Mouse (Mus musculus): Measurements from ENCODE around the gene Slc39a11. TPM values are rescaled to one million over a fixed set of nuclear protein-coding genes. Genes with fewer than 3 reads are reported as not detected.

Gene Slc39a11
- total and polyA plus RNA-seq, 3 experiments = 43.2 to 54.4 (median 51.0) TPM

DNA sequence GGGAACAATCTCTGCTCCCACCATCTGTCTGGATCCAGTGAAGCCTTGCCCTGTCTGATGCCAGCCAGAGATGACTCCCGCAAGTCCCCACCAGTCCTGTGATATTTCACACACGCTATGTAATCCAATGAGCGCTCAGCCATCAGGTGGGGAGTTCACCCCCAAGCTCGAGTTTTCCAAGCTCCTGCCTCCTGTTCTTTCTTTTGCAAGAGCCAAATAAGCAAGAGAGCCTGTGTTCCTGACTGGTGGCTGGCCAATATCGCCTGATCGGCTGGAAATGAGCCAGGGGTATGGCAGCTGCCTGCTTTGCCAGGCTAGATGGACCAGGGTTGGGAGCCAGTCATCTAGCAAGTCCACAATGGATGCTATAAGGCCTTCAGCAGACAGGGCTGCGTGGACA is 95.7 kb downstream of the Slc39a11 start:
- Histone ChIP-seq H3K4me3 (replicated peaks in 1 of 3; ENCODE audit: low read depth in 2 of 3, low read length in 2 of 3, poor library complexity in 1 of 3) (no peak overlapping the region), H3K4me1 (ENCODE audit: control insufficient read depth in 1 of 2, insufficient read depth in 2 of 2) (no peaks in the 10 kb centered on the region), H3K9me3 (replicated peaks; ENCODE audit: low read length) (no peaks in the 10 kb centered on the region), H3K4me2 (ENCODE audit: insufficient read depth, low read depth, poor library complexity, severe bottlenecking) (no peak overlapping the region), H3K27ac (ENCODE audit: insufficient read depth, low read depth) (no peak overlapping the region), H3K9ac (ENCODE audit: insufficient read depth, low read depth) (no peak overlapping the region), H3K79me2 (replicated peaks; ENCODE audit: control insufficient read depth, extremely low read depth, insufficient read depth, poor library complexity, severe bottlenecking) (no peaks in the 10 kb centered on the region), H3K27me3 (replicated peaks) (no peaks in the 10 kb centered on the region), H3K36me3 (replicated peaks in 1 of 2; ENCODE audit: control insufficient read depth in 1 of 2, insufficient read depth in 1 of 2, low read length in 1 of 2) (peaks cover 5 to 92% of the 10 kb centered on the region in 2 experiments)
- no peak for DNase-seq (ENCODE audit: extremely low read depth)
- dilution Hi-C loops (cut with MboI; ENCODE audit: extremely low pct_ligation_motif_present, extremely low pct_unique_long_range_greater_than_20kb, low sequenced_read_pairs) (no loop called here), in situ Hi-C loops (cut with MboI; ENCODE audit: low pct_ligation_motif_present, low pct_unique_long_range_greater_than_20kb, low sequenced_read_pairs) (no loop called here)
- TF ChIP-seq MEF2A (IDR thresholded peaks at IDR 0.05; ENCODE audit: borderline replicate concordance, low read depth, low read length) = no peak

DNA sequence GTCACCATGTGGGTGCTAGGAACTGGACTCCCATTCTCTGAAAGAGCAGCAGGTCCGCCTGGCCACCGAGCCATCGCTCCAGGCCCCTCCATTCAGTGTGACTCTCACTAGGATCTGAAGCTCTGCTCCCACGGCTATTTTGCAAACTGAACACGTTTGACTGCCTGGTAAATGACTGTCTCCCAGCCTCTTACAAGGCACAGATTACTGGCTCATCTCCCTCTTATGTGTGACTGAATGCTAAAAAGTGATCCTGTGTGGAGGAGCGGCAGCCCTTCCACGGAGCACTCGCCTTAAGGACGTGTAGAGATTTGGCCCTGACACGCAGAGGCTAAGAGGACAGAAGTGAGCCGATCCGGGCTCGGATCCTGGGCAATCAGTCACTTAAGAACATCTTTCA is 96.3 kb downstream of the Slc39a11 start:
- DNase-seq (ENCODE audit: extremely low read depth) = no peak
- no peak for TF ChIP-seq ZNF384 (IDR thresholded peaks at IDR 0.05; ENCODE audit: low read depth, low read length)
- in situ Hi-C loops (cut with MboI; ENCODE audit: low pct_ligation_motif_present, low pct_unique_long_range_greater_than_20kb, low sequenced_read_pairs) (no loop called here), dilution Hi-C loops (cut with MboI; ENCODE audit: extremely low pct_ligation_motif_present, extremely low pct_unique_long_range_greater_than_20kb, low sequenced_read_pairs) (no loop called here)
- Histone ChIP-seq H3K4me1 (ENCODE audit: control insufficient read depth in 1 of 2, insufficient read depth in 2 of 2) (no peaks in the 10 kb centered on the region), H3K4me2 (ENCODE audit: insufficient read depth, low read depth, poor library complexity, severe bottlenecking) (no peak overlapping the region), H3K79me2 (replicated peaks; ENCODE audit: control insufficient read depth, extremely low read depth, insufficient read depth, poor library complexity, severe bottlenecking) (no peaks in the 10 kb centered on the region), H3K27me3 (replicated peaks) (no peaks in the 10 kb centered on the region), H3K4me3 (replicated peaks in 1 of 3; ENCODE audit: low read depth in 2 of 3, low read length in 2 of 3, poor library complexity in 1 of 3) (no peak overlapping the region), H3K9me3 (replicated peaks; ENCODE audit: low read length) (no peaks in the 10 kb centered on the region), H3K9ac (ENCODE audit: insufficient read depth, low read depth) (no peak overlapping the region), H3K27ac (ENCODE audit: insufficient read depth, low read depth) (no peak overlapping the region), H3K36me3 (replicated peaks in 1 of 2; ENCODE audit: control insufficient read depth in 1 of 2, insufficient read depth in 1 of 2, low read length in 1 of 2) (peaks cover 5 to 86% of the 10 kb centered on the region in 2 experiments)

DNA sequence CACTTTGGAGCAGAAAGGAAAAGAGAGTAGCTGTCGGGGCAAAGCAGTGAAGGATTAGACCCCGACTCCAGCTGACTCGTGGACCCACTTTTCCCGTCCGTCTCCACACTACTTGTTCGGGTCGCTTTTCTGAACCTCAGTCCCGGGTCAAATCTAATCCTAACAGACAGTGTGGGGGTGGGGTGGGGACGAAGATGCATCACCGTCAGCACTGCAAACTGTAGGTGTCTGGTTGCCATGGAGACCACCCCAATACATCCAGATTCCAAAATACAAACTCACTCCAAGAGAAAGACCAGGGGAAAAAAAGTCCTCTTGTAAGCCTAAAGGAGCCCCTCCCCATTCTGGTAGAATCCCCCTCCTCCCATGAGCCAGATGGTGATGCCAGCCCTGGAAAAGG is 97.3 kb downstream of the Slc39a11 start:
- TF ChIP-seq E2F4 (IDR thresholded peaks at IDR 0.05; ENCODE audit: insufficient replicate concordance, low read depth, low read length) (no peak), USF2 (conservative IDR thresholded peaks at IDR 0.05; ENCODE audit: low read depth, low read length) (no peak), RAD21 (IDR thresholded peaks at IDR 0.05; ENCODE audit: low read depth, low read length) (no peak), EP300 (IDR thresholded peaks at IDR 0.05; ENCODE audit: low read length) (no peak), SIN3A (IDR thresholded peaks at IDR 0.05; ENCODE audit: low read length) (no peak), MAZ (IDR thresholded peaks at IDR 0.05; ENCODE audit: low read depth, low read length) (no peak), ELF1 (IDR thresholded peaks at IDR 0.05; ENCODE audit: low read depth, low read length) (no peak), MYC (IDR thresholded peaks at IDR 0.05; ENCODE audit: low read depth, low read length) (no peak), ETS1 (conservative IDR thresholded peaks at IDR 0.05; ENCODE audit: low read depth, low read length) (no peak), CHD2 (IDR thresholded peaks at IDR 0.05; ENCODE audit: low read length) (no peak), CHD1 (IDR thresholded peaks at IDR 0.05; ENCODE audit: low read depth, low read length) (no peak), RCOR1 (conservative IDR thresholded peaks at IDR 0.05; ENCODE audit: low read depth, low read length) (no peak), BHLHE40 (IDR thresholded peaks at IDR 0.05; ENCODE audit: low read depth, low read length) (no peak), CTCF (conservative IDR thresholded peaks at IDR 0.05 in 1 of 2, IDR thresholded peaks at IDR 0.05 in 1 of 2; ENCODE audit: low read depth in 2 of 2, low read length in 2 of 2) (no peak), HCFC1 (IDR thresholded peaks at IDR 0.05; ENCODE audit: low read depth, low read length) (no peak), USF1 (IDR thresholded peaks at IDR 0.05; ENCODE audit: low read depth, low read length) (no peak), NELFE (IDR thresholded peaks at IDR 0.05; ENCODE audit: low read depth, low read length) (no peak), TBP (conservative IDR thresholded peaks at IDR 0.05; ENCODE audit: low read depth, low read length) (no peak)
- Histone ChIP-seq H3K4me3 (replicated peaks in 1 of 3; ENCODE audit: low read depth in 2 of 3, low read length in 2 of 3, poor library complexity in 1 of 3) (no peak overlapping the region), H3K9me3 (replicated peaks; ENCODE audit: low read length) (no peaks in the 10 kb centered on the region), H3K79me2 (replicated peaks; ENCODE audit: control insufficient read depth, extremely low read depth, insufficient read depth, poor library complexity, severe bottlenecking) (no peaks in the 10 kb centered on the region), H3K36me3 (replicated peaks in 1 of 2; ENCODE audit: control insufficient read depth in 1 of 2, insufficient read depth in 1 of 2, low read length in 1 of 2) (peaks cover 5 to 81% of the 10 kb centered on the region in 2 experiments), H3K9ac (ENCODE audit: insufficient read depth, low read depth) (no peak overlapping the region), H3K27me3 (replicated peaks) (no peaks in the 10 kb centered on the region), H3K4me2 (ENCODE audit: insufficient read depth, low read depth, poor library complexity, severe bottlenecking) (no peak overlapping the region), H3K27ac (ENCODE audit: insufficient read depth, low read depth) (no peak overlapping the region), H3K4me1 (ENCODE audit: control insufficient read depth in 1 of 2, insufficient read depth in 2 of 2) (no peaks in the 10 kb centered on the region)
- dilution Hi-C loops (cut with MboI; ENCODE audit: extremely low pct_ligation_motif_present, extremely low pct_unique_long_range_greater_than_20kb, low sequenced_read_pairs) (no loop called here), in situ Hi-C loops (cut with MboI; ENCODE audit: low pct_ligation_motif_present, low pct_unique_long_range_greater_than_20kb, low sequenced_read_pairs) (no loop called here)
- no peak for DNase-seq (ENCODE audit: extremely low read depth)

Measured in CH12.LX (cell line).